ENCODE assay signal across 8 mouse cellular contexts in genomic region chr1:194617918-194618317, GRCm38 (mm10). TPM values are rescaled to one million over a fixed set of nuclear protein-coding genes. Genes with fewer than 3 reads are reported as not detected.
A peak's percentile ranks its signal among the peaks of the same experiment; 100 is the strongest.
DNase-seq lines count a peak whose midpoint lies in the region; ATAC-seq lines count a peak whose summit lies in the region.

TSS of gene Plxna2 (plus strand) at chr1:194618218.

- peaks cover 22% of the 10 kb centered on the region for H3K4me1 ChIP-seq in liver, embryonic 11.5 days (replicated peaks; ENCODE audit: control insufficient read depth, insufficient read depth, low read length)
- peaks cover 22% of the 10 kb centered on the region for H3K4me1 ChIP-seq in forebrain, embryonic 16.5 days (replicated peaks; ENCODE audit: control insufficient read depth, insufficient read depth, low read length)
- H3K4me1 ChIP-seq in intestine, embryonic 15.5 days (replicated peaks) = peaks cover 18% of the 10 kb centered on the region
- peaks cover 45% of the 10 kb centered on the region for H3K4me1 ChIP-seq in midbrain, embryonic 13.5 days (replicated peaks)

- H3K4me3 ChIP-seq in liver, embryonic 11.5 days (ENCODE audit: low read depth, low read length) = peak within 1 kb of the TSS; percentile 80
- peak within 1 kb of the TSS; percentile 91 for H3K4me3 ChIP-seq in forebrain, embryonic 16.5 days (replicated peaks; ENCODE audit: low read length)
- H3K4me3 ChIP-seq in intestine, embryonic 15.5 days (replicated peaks) = peak within 1 kb of the TSS; percentile 81
- peak within 1 kb of the TSS; percentile 83 for H3K4me3 ChIP-seq in midbrain, embryonic 13.5 days (replicated peaks)

- H3K36me3 ChIP-seq in liver, embryonic 11.5 days (ENCODE audit: control insufficient read depth, insufficient read depth, low read length) = no peaks in the 10 kb centered on the region
- no peaks in the 10 kb centered on the region for H3K36me3 ChIP-seq in forebrain, embryonic 16.5 days (ENCODE audit: control insufficient read depth, insufficient read depth)
- H3K36me3 ChIP-seq in intestine, embryonic 15.5 days = no peaks in the 10 kb centered on the region
- no peaks in the 10 kb centered on the region for H3K36me3 ChIP-seq in midbrain, embryonic 13.5 days

- peak within 1 kb of the TSS; percentile 63; the same call in 1 of the 2 replicates for H3K9ac ChIP-seq in liver, embryonic 11.5 days (ENCODE audit: low read depth, low read length)
- peak within 1 kb of the TSS; percentile 99 for H3K9ac ChIP-seq in forebrain, embryonic 16.5 days (replicated peaks; ENCODE audit: low read depth, low read length)
- H3K9ac ChIP-seq in intestine, embryonic 15.5 days = no peak within 1 kb of the TSS
- peak within 1 kb of the TSS; percentile 93; the same call in 1 of the 2 replicates for H3K9ac ChIP-seq in midbrain, embryonic 13.5 days (replicated peaks)

- H3K27me3 ChIP-seq in liver, embryonic 11.5 days (replicated peaks; ENCODE audit: control insufficient read depth, insufficient read depth, low read length) = no peaks in the 10 kb centered on the region
- no peaks in the 10 kb centered on the region for H3K27me3 ChIP-seq in forebrain, embryonic 16.5 days (replicated peaks; ENCODE audit: control insufficient read depth, insufficient read depth, low read length)
- H3K27me3 ChIP-seq in intestine, embryonic 15.5 days (replicated peaks) = no peaks in the 10 kb centered on the region
- no peaks in the 10 kb centered on the region for H3K27me3 ChIP-seq in midbrain, embryonic 13.5 days

- no peak within 1 kb of the TSS for H3K27ac ChIP-seq in liver, embryonic 11.5 days (ENCODE audit: low read depth, low read length)
- peak within 1 kb of the TSS; percentile 97 for H3K27ac ChIP-seq in forebrain, embryonic 16.5 days (ENCODE audit: low read length)
- no peak within 1 kb of the TSS for H3K27ac ChIP-seq in intestine, embryonic 15.5 days
- peak within 1 kb of the TSS; percentile 93 for H3K27ac ChIP-seq in midbrain, embryonic 13.5 days

- no peak for DNase-seq in liver, embryonic 11.5 days (ENCODE audit: low spot score)
- DNase-seq in liver = no peak
- no peak for DNase-seq in thymus, postnatal 10 days (ENCODE audit: low spot score in 2 of 2)
- no peak for DNase-seq in testis, postnatal 14 days (ENCODE audit: low spot score)
- no peak for DNase-seq in adrenal gland, adult 2 months

- H3K4me2 ChIP-seq in liver, embryonic 11.5 days = peak within 1 kb of the TSS; percentile 99
- H3K4me2 ChIP-seq in forebrain, embryonic 16.5 days (ENCODE audit: low read length) = peak within 1 kb of the TSS; percentile 81
- peak within 1 kb of the TSS; percentile 97 for H3K4me2 ChIP-seq in intestine, embryonic 15.5 days (replicated peaks)
- peak within 1 kb of the TSS; percentile 67 for H3K4me2 ChIP-seq in midbrain, embryonic 13.5 days (replicated peaks)

- ATAC-seq in liver, embryonic 11.5 days (replicated peaks; ENCODE audit: low FRiP score) = no peak
- ATAC-seq in forebrain, embryonic 16.5 days = no peak
- no peak for ATAC-seq in intestine, embryonic 15.5 days
- ATAC-seq in midbrain, embryonic 13.5 days = no peak

- H3K9me3 ChIP-seq in liver, embryonic 11.5 days (ENCODE audit: control insufficient read depth, low read length) = no peaks in the 10 kb centered on the region
- no peaks in the 10 kb centered on the region for H3K9me3 ChIP-seq in forebrain, embryonic 16.5 days (ENCODE audit: control insufficient read depth, low read length)
- H3K9me3 ChIP-seq in intestine, embryonic 15.5 days = no peaks in the 10 kb centered on the region
- no peaks in the 10 kb centered on the region for H3K9me3 ChIP-seq in midbrain, embryonic 13.5 days

- WGBS in liver, embryonic 11.5 days = 83% methylated on average over 2 of the region's 2 CpGs
- WGBS in forebrain, embryonic 16.5 days = 89% methylated on average over 2 of the region's 2 CpGs
- 85% methylated on average over 2 of the region's 2 CpGs for WGBS in intestine, embryonic 15.5 days
- 96% methylated on average over 2 of the region's 2 CpGs for WGBS in midbrain, embryonic 13.5 days

RNA-seq across cellular contexts. Expression of gene Plxna2, which starts in this region (rescaled TPM):
- 4.8 and 4.9 TPM in 2 replicates for polyA plus RNA-seq in liver, embryonic 11.5 days (2014; fragmentation: Nextera tagmentation; extraction: Ambion mirVana)
- 76.0 and 80.3 TPM in 2 replicates for polyA plus RNA-seq in forebrain, embryonic 16.5 days (2015; fragmentation: Nextera tagmentation; extraction: Ambion mirVana)
- polyA plus RNA-seq in intestine, embryonic 15.5 days (2015; fragmentation: Nextera tagmentation; extraction: Ambion mirVana) = 5.6 and 5.9 TPM in 2 replicates
- 20.4 and 23.3 TPM in 2 replicates for polyA plus RNA-seq in midbrain, embryonic 13.5 days (2015; fragmentation: Nextera tagmentation; extraction: Ambion mirVana)
- 1 to 10 TPM; 8.6 to 9.1 TPM for total RNA-seq in adrenal gland, adult 2 months (2021)
- polyA plus RNA-seq in adrenal gland, adult 2 months (2012; rRNA removed) = 2.6 and 3.6 TPM in 2 replicates

Comparison
In these comparisons a context has a peak if more than half of its experiments do, and no peak if none do; other contexts are left out.
1. H3K27ac ChIP-seq: peak in forebrain, embryonic 16.5 days (single experiment) and midbrain, embryonic 13.5 days (single experiment); none in liver, embryonic 11.5 days (single experiment) and intestine, embryonic 15.5 days (single experiment).
2. Peak in every context shown above with its lines, with median percentiles within 50 percentile points of each other: H3K4me2 ChIP-seq and H3K4me3 ChIP-seq.